Mouse (Mus musculus): ENCODE measurements around the gene Gm6040.

Gene Gm6040

GRCm38 (mm10) chr8:20921971-20922370 lies at the start of gene Gm6040:
Gm6040 (minus strand) TSS chr8:20922071.
- no peak for DNase-seq (ENCODE audit: extremely low read depth, low read depth, low spot score)

- DNase-seq (ENCODE audit: extremely low read depth, low read depth, low spot score) = no peak
These were observed 42.7 kb upstream of the Gm6040 start for GRCm38 (mm10) chr8:20964531-20964930.

- DNase-seq (ENCODE audit: extremely low read depth, low read depth, low spot score) = no peak
These were observed 22.7 kb upstream of the Gm6040 start, which contains the start of gene AY761185 for GRCm38 (mm10) chr8:20944610-20945009. AY761185 (minus strand) TSS chr8:20944710.

- no peak for DNase-seq (ENCODE audit: extremely low read depth, low read depth, low spot score)
These were observed 9.6 kb downstream of the Gm6040 start for GRCm38 (mm10) chr8:20912288-20912687.

- no peak for DNase-seq (ENCODE audit: extremely low read depth, low read depth, low spot score)
These were observed 13.6 kb downstream of the Gm6040 start for GRCm38 (mm10) chr8:20908256-20908655.

GRCm38 (mm10) chr8:20907119-20907518 lies 14.8 kb downstream of the Gm6040 start:
- no peak for DNase-seq (ENCODE audit: extremely low read depth, low read depth, low spot score)

- no peak for DNase-seq (ENCODE audit: extremely low read depth, low read depth, low spot score)
These were observed 19.3 kb downstream of the Gm6040 start, which contains the start of gene Gm15056 for GRCm38 (mm10) chr8:20902527-20902926. Gm15056 (minus strand) TSS chr8:20902627.

- DNase-seq (ENCODE audit: extremely low read depth, low read depth, low spot score) = no peak
These were observed 29.5 kb downstream of the Gm6040 start, which contains the start of gene Defb33 for GRCm38 (mm10) chr8:20892369-20892768. Defb33 (plus strand) TSS chr8:20892669.

- no peak for DNase-seq (ENCODE audit: extremely low read depth, low read depth, low spot score)
These were observed 47.3 kb downstream of the Gm6040 start for GRCm38 (mm10) chr8:20874608-20875007.
